Mouse (Mus musculus) MEL (cell line): ENCODE measurements around the gene Get4. TPM values are rescaled to one million over a fixed set of nuclear protein-coding genes. Genes with fewer than 3 reads are reported as not detected.

Experiments used
- DNase-seq: peaks from one replicate; pipeline ENCODE4 v3.0.0; 2011; ENCODE audit warnings: low read depth, low spot score
- H3K27ac ChIP-seq: 2 replicates; pipeline ENCODE4 v1.5.1; 2012; ENCODE audit warnings: low read depth, mild to moderate bottlenecking, control low read depth, low read length, moderate library complexity; ENCODE audit not compliant: control insufficient read depth
- H3K27me3 ChIP-seq, 2 experiments: fragments of 150-350 bp in 1 of 2; sonication (generic) in 1 of 2; 2 replicates each; pipeline ENCODE4 v1.6.1; 2012; ENCODE audit warnings: low read length in 2 of 2, mild to moderate bottlenecking in 2 of 2, improper control_type of control experiment in 1 of 2, moderate library complexity in 1 of 2; ENCODE audit not compliant: insufficient read depth in 2 of 2, control insufficient read depth in 1 of 2
- H3K36me3 ChIP-seq, 2 experiments: 2 replicates each; pipeline ENCODE4 v1.6.1; 2012 to 2014; ENCODE audit warnings: low read length in 2 of 2, improper control_type of control experiment in 1 of 2, inconsistent platforms in 1 of 2, mild to moderate bottlenecking in 1 of 2; ENCODE audit not compliant: insufficient read depth in 2 of 2, control insufficient read depth in 1 of 2
- H3K4me1 ChIP-seq, 2 experiments: fragments of 150-350 bp in 1 of 2; sonication (generic) in 1 of 2; 2 replicates each; pipeline ENCODE4 v1.6.1; 2012; ENCODE audit warnings: low read length in 2 of 2, improper control_type of control experiment in 1 of 2, mild to moderate bottlenecking in 1 of 2; ENCODE audit not compliant: insufficient read depth in 2 of 2, control insufficient read depth in 1 of 2
- H3K4me3 ChIP-seq, 2 experiments: fragments of 150-350 bp in 1 of 2; sonication (generic) in 1 of 2; 2 replicates each; pipeline ENCODE4 v1.5.1; 2012; ENCODE audit warnings: low read depth in 2 of 2, low read length in 2 of 2, mild to moderate bottlenecking in 2 of 2, moderate library complexity in 2 of 2, control low read depth in 1 of 2, improper control_type of control experiment in 1 of 2; ENCODE audit not compliant: control insufficient read depth in 1 of 2, insufficient read depth in 1 of 2
- H3K79me2 ChIP-seq: 2 replicates; pipeline ENCODE4 v1.6.1; 2012; ENCODE audit warnings: mild to moderate bottlenecking, low read length, moderate library complexity; ENCODE audit not compliant: control insufficient read depth, poor library complexity, insufficient read depth
- H3K9ac ChIP-seq: 2 replicates; pipeline ENCODE4 v1.6.1; 2012; ENCODE audit warnings: low read depth, mild to moderate bottlenecking, control low read depth, low read length, moderate library complexity; ENCODE audit not compliant: control insufficient read depth, poor library complexity, severe bottlenecking
- H3K9me3 ChIP-seq: fragments of 150-350 bp; sonication (generic); replicated peaks from 2 replicates; pipeline ENCODE4 v1.6.1; 2012; ENCODE audit warnings: mild to moderate bottlenecking, low read length, improper control_type of control experiment, moderate library complexity; ENCODE audit not compliant: insufficient read depth
- BHLHE40 ChIP-seq: IDR thresholded peaks from 2 replicates; pipeline ENCODE4 v1.6.1; 2012; ENCODE audit warnings: low read depth, mild to moderate bottlenecking, inconsistent platforms, low read length, improper control_type of control experiment, borderline replicate concordance
- CTCF ChIP-seq, 3 experiments: IDR thresholded peaks in 2 of 3; conservative IDR thresholded peaks in 1 of 3; 2 replicates each; pipeline ENCODE4 v1.5.1; 2011 to 2012; ENCODE audit warnings: low read length in 3 of 3, low read depth in 2 of 3, mild to moderate bottlenecking in 2 of 3, improper control_type of control experiment in 1 of 3, inconsistent platforms in 1 of 3, mixed read lengths in 1 of 3, moderate library complexity in 1 of 3; ENCODE audit not compliant: control insufficient read depth in 1 of 3, insufficient read depth in 1 of 3, poor library complexity in 1 of 3, severe bottlenecking in 1 of 3
- E2F4 ChIP-seq: IDR thresholded peaks from 2 replicates; pipeline ENCODE4 v1.6.1; 2011; ENCODE audit warnings: low read depth, low read length, improper control_type of control experiment, borderline replicate concordance
- ELF1 ChIP-seq: IDR thresholded peaks from 2 replicates; pipeline ENCODE4 v1.6.1; 2014; ENCODE audit warnings: low read depth, mild to moderate bottlenecking, inconsistent platforms, low read length, improper control_type of control experiment, moderate library complexity
- EP300 ChIP-seq, 2 experiments: IDR thresholded peaks; 2 replicates each; pipeline ENCODE4 v1.6.1; 2011; ENCODE audit warnings: improper control_type of control experiment in 2 of 2, low read length in 2 of 2, low read depth in 1 of 2, mild to moderate bottlenecking in 1 of 2
- ETS1 ChIP-seq: IDR thresholded peaks from 2 replicates; pipeline ENCODE4 v1.6.1; 2012; ENCODE audit warnings: low read depth, mild to moderate bottlenecking, inconsistent platforms, low read length, improper control_type of control experiment, moderate library complexity
- MAFK ChIP-seq: IDR thresholded peaks from 2 replicates; pipeline ENCODE4 v1.6.1; 2011; ENCODE audit warnings: low read depth, mild to moderate bottlenecking, low read length, improper control_type of control experiment, borderline replicate concordance
- MAX ChIP-seq: IDR thresholded peaks from 2 replicates; pipeline ENCODE4 v1.6.1; 2011; ENCODE audit warnings: low read length, improper control_type of control experiment
- MAZ ChIP-seq: IDR thresholded peaks from 2 replicates; pipeline ENCODE4 v1.6.1; 2012; ENCODE audit warnings: low read depth, mild to moderate bottlenecking, inconsistent platforms, low read length, improper control_type of control experiment
- NRF1 ChIP-seq: IDR thresholded peaks from 2 replicates; pipeline ENCODE4 v1.6.1; 2014; ENCODE audit warnings: low read depth, mild to moderate bottlenecking, inconsistent platforms, low read length, improper control_type of control experiment, moderate library complexity; ENCODE audit not compliant: poor library complexity, insufficient read depth, severe bottlenecking
- TBP ChIP-seq: IDR thresholded peaks from 2 replicates; pipeline ENCODE4 v1.8.0; 2011; ENCODE audit warnings: low read depth, low read length, improper control_type of control experiment
- TCF12 ChIP-seq: IDR thresholded peaks from 2 replicates; pipeline ENCODE4 v1.6.1; 2014; ENCODE audit warnings: low read depth, mild to moderate bottlenecking, inconsistent platforms, low read length, improper control_type of control experiment, moderate library complexity
- USF1 ChIP-seq: IDR thresholded peaks from 2 replicates; pipeline ENCODE4 v1.6.1; 2014; ENCODE audit warnings: low read depth, mild to moderate bottlenecking, inconsistent platforms, low read length, improper control_type of control experiment, moderate library complexity
- ZC3H11A ChIP-seq: IDR thresholded peaks from 2 replicates; pipeline ENCODE4 v1.6.1; 2012; ENCODE audit warnings: low read depth, mild to moderate bottlenecking, inconsistent platforms, low read length, improper control_type of control experiment
- ZMIZ1 ChIP-seq: IDR thresholded peaks from 2 replicates; pipeline ENCODE4 v1.6.1; 2012; ENCODE audit warnings: low read depth, mild to moderate bottlenecking, inconsistent platforms, low read length, improper control_type of control experiment, moderate library complexity
- ZNF384 ChIP-seq: IDR thresholded peaks from 2 replicates; pipeline ENCODE4 v1.6.1; 2012; ENCODE audit warnings: low read depth, mild to moderate bottlenecking, inconsistent platforms, low read length, improper control_type of control experiment
- polyA plus RNA-seq, 2 experiments: library from polyadenylated mRNA; stranded (reverse) in 1 of 2; unstranded in 1 of 2; fragments of >175 nt in 1 of 2; fragments of >200 nt in 1 of 2; gene quantifications; 2 replicates each; pipeline versions ENCODE4 v1.2.1 to v1.2.4; 2012; ENCODE audit warnings: low replicate concordance in 2 of 2, low read depth in 1 of 2; ENCODE audit not compliant: insufficient read length in 2 of 2, insufficient read depth in 1 of 2, missing spikeins in 1 of 2
- total RNA-seq: library from RNA; depleted of rRNA; stranded (reverse); fragments of 300-350 nt; gene quantifications from 2 replicates; pipeline ENCODE4 v1.2.3, GENCODE M21; 2012

The Get4 gene
- total and polyA plus RNA-seq, 3 experiments, result 117 to 180 TPM; not detected in 1

- Histone ChIP-seq H3K27ac (no peak overlapping the region), H3K4me1 (peaks cover 0 to 18% of the 10 kb centered on the region in 2 experiments; a peak in 3 of 4 replicates), H3K4me3 (no peak overlapping the region), H3K9ac (no peak overlapping the region), H3K36me3 (peaks cover 6 to 8% of the 10 kb centered on the region in 2 experiments), H3K79me2 (peaks cover 47% of the 10 kb centered on the region), H3K27me3 (no peaks in the 10 kb centered on the region), H3K9me3 (no peaks in the 10 kb centered on the region)
- no peak for DNase-seq
- TF ChIP-seq USF1 (no peak), MAX (no peak), ETS1 (no peak), ELF1 (no peak), E2F4 (no peak), MAZ (no peak), CTCF (IDR thresholded peaks at IDR 0.05 in 2 of 3, conservative IDR thresholded peaks at IDR 0.05 in 1 of 3; ENCODE audit: control insufficient read depth in 1 of 3, insufficient read depth in 1 of 3, low read depth in 2 of 3, low read length in 3 of 3, poor library complexity in 1 of 3, severe bottlenecking in 1 of 3) (0 out of 6 replicates have a peak, but pooled peaks of 1 of the 3 experiments have one; percentile 15)
These were observed 2.8 kb downstream of the Get4 start for GRCm38 (mm10) chr5:139254938-139255337.

GRCm38 (mm10) chr5:139255777-139256176 lies 3.7 kb downstream of the Get4 start:
- Histone ChIP-seq H3K4me1 (peaks cover 0 to 21% of the 10 kb centered on the region in 2 experiments; a peak in 3 of 4 replicates), H3K4me3 (no peak overlapping the region), H3K36me3 (peaks cover 8 to 10% of the 10 kb centered on the region in 2 experiments), H3K27me3 (no peaks in the 10 kb centered on the region), H3K9me3 (no peaks in the 10 kb centered on the region), H3K9ac (no peak overlapping the region), H3K79me2 (peaks cover 47% of the 10 kb centered on the region), H3K27ac (no peak overlapping the region)
- DNase-seq, result no peak
- TF ChIP-seq ZNF384, result no peak
- TF ChIP-seq CTCF (IDR thresholded peaks at IDR 0.05 in 2 of 3, conservative IDR thresholded peaks at IDR 0.05 in 1 of 3; ENCODE audit: control insufficient read depth in 1 of 3, insufficient read depth in 1 of 3, low read depth in 2 of 3, low read length in 3 of 3, poor library complexity in 1 of 3, severe bottlenecking in 1 of 3), result no peak
- TF ChIP-seq BHLHE40, result no peak
- no peak for TF ChIP-seq TCF12
- no peak for TF ChIP-seq NRF1
- no peak for TF ChIP-seq ZC3H11A
- no peak for TF ChIP-seq MAFK

GRCm38 (mm10) chr5:139256211-139256765 lies 4.2 kb downstream of the Get4 start:
- no peak for DNase-seq
- TF ChIP-seq EP300 (IDR thresholded peaks at IDR 0.05; ENCODE audit: low read depth in 1 of 2, low read length in 2 of 2) (no peak), TBP (no peak), ZMIZ1 (no peak), ZNF384 (peak; percentile 49; the same call in 1 of the 2 replicates), ETS1 (no peak)
- Histone ChIP-seq H3K27me3 (no peaks in the 10 kb centered on the region), H3K4me1 (peaks cover 2 to 23% of the 10 kb centered on the region in 2 experiments; a peak in 3 of 4 replicates), H3K9ac (no peak overlapping the region), H3K36me3 (peaks cover 12 to 14% of the 10 kb centered on the region in 2 experiments), H3K79me2 (peaks cover 47% of the 10 kb centered on the region), H3K9me3 (no peaks in the 10 kb centered on the region), H3K27ac (no peak overlapping the region), H3K4me3 (no peak overlapping the region)
